Mouse (Mus musculus): ENCODE data around the gene Phox2b. TPM values are rescaled to one million over a fixed set of nuclear protein-coding genes. Genes with fewer than 3 reads are reported as not detected.

The Phox2b gene
- not detected in 2 replicates for polyA plus RNA-seq (2012)

- TF ChIP-seq GATA1 (IDR thresholded peaks at IDR 0.05; ENCODE audit: low read length) = no peak
- TF ChIP-seq TAL1 (IDR thresholded peaks at IDR 0.05; ENCODE audit: low read length) = no peak
- Histone ChIP-seq H3K9me3 (ENCODE audit: control insufficient read depth, low read length) (no peaks in the 10 kb centered on the region), H3K4me1 (ENCODE audit: control insufficient read depth) (no peaks in the 10 kb centered on the region), H3K36me3 (ENCODE audit: control insufficient read depth) (no peaks in the 10 kb centered on the region), H3K4me3 (replicated peaks) (no peak within 1 kb of the TSS), H3K27me3 (ENCODE audit: control insufficient read depth) (peaks cover 99% of the 10 kb centered on the region)
Observed at GRCm38 (mm10) chr5:67098733-67099323, at the start of gene Phox2b. Gene Phox2b, minus strand, starts transcription at chr5:67099301.

- no peak for TF ChIP-seq GATA1 (IDR thresholded peaks at IDR 0.05; ENCODE audit: low read length)
- TF ChIP-seq TAL1 (IDR thresholded peaks at IDR 0.05; ENCODE audit: low read length) = no peak
- no peak overlapping the region for H3K4me3 ChIP-seq (replicated peaks)
- H3K4me1 ChIP-seq (ENCODE audit: control insufficient read depth) = no peaks in the 10 kb centered on the region
- no peaks in the 10 kb centered on the region for H3K9me3 ChIP-seq (ENCODE audit: control insufficient read depth, low read length)
- H3K36me3 ChIP-seq (ENCODE audit: control insufficient read depth) = no peaks in the 10 kb centered on the region
- H3K27me3 ChIP-seq (ENCODE audit: control insufficient read depth) = no peaks in the 10 kb centered on the region
Observed at GRCm38 (mm10) chr5:67142622-67143021, 43.5 kb upstream of the Phox2b start.

GRCm38 (mm10) chr5:67139052-67140015 lies 40.2 kb upstream of the Phox2b start:
- no peak overlapping the region for H3K4me3 ChIP-seq (replicated peaks)
- H3K27me3 ChIP-seq (ENCODE audit: control insufficient read depth) = no peaks in the 10 kb centered on the region
- no peaks in the 10 kb centered on the region for H3K4me1 ChIP-seq (ENCODE audit: control insufficient read depth)
- TF ChIP-seq TAL1 (IDR thresholded peaks at IDR 0.05; ENCODE audit: low read length) (no peak), GATA1 (IDR thresholded peaks at IDR 0.05; ENCODE audit: low read length) (no peak)
- peaks cover 2% of the 10 kb centered on the region; the same call in 1 of the 2 replicates for H3K9me3 ChIP-seq (ENCODE audit: control insufficient read depth, low read length)
- H3K36me3 ChIP-seq (ENCODE audit: control insufficient read depth) = no peaks in the 10 kb centered on the region

GRCm38 (mm10) chr5:67138643-67139042 lies 39.5 kb upstream of the Phox2b start:
- Histone ChIP-seq H3K4me3 (replicated peaks) (no peak overlapping the region), H3K27me3 (ENCODE audit: control insufficient read depth) (no peaks in the 10 kb centered on the region), H3K4me1 (ENCODE audit: control insufficient read depth) (no peaks in the 10 kb centered on the region), H3K9me3 (ENCODE audit: control insufficient read depth, low read length) (peaks cover 3% of the 10 kb centered on the region), H3K36me3 (ENCODE audit: control insufficient read depth) (no peaks in the 10 kb centered on the region)
- TF ChIP-seq GATA1 (IDR thresholded peaks at IDR 0.05; ENCODE audit: low read length) (no peak), TAL1 (IDR thresholded peaks at IDR 0.05; ENCODE audit: low read length) (no peak)

- no peaks in the 10 kb centered on the region for H3K27me3 ChIP-seq (ENCODE audit: control insufficient read depth)
- H3K4me3 ChIP-seq (replicated peaks) = no peak overlapping the region
- no peak for TF ChIP-seq TAL1 (IDR thresholded peaks at IDR 0.05; ENCODE audit: low read length)
- TF ChIP-seq GATA1 (IDR thresholded peaks at IDR 0.05; ENCODE audit: low read length) = no peak
- H3K36me3 ChIP-seq (ENCODE audit: control insufficient read depth) = no peaks in the 10 kb centered on the region
- peaks cover 8% of the 10 kb centered on the region for H3K9me3 ChIP-seq (ENCODE audit: control insufficient read depth, low read length)
- H3K4me1 ChIP-seq (ENCODE audit: control insufficient read depth) = no peaks in the 10 kb centered on the region
Observed at GRCm38 (mm10) chr5:67134698-67135097, 35.6 kb upstream of the Phox2b start.

GRCm38 (mm10) chr5:67131671-67132070 lies 32.6 kb upstream of the Phox2b start:
- Histone ChIP-seq H3K27me3 (ENCODE audit: control insufficient read depth) (no peaks in the 10 kb centered on the region), H3K9me3 (ENCODE audit: control insufficient read depth, low read length) (peaks cover 8% of the 10 kb centered on the region), H3K4me1 (ENCODE audit: control insufficient read depth) (no peaks in the 10 kb centered on the region), H3K4me3 (replicated peaks) (no peak overlapping the region), H3K36me3 (ENCODE audit: control insufficient read depth) (no peaks in the 10 kb centered on the region)
- TF ChIP-seq GATA1 (IDR thresholded peaks at IDR 0.05; ENCODE audit: low read length) (no peak), TAL1 (IDR thresholded peaks at IDR 0.05; ENCODE audit: low read length) (no peak)

- peaks cover 38% of the 10 kb centered on the region for H3K27me3 ChIP-seq (ENCODE audit: control insufficient read depth)
- TF ChIP-seq GATA1 (IDR thresholded peaks at IDR 0.05; ENCODE audit: low read length) (no peak), TAL1 (IDR thresholded peaks at IDR 0.05; ENCODE audit: low read length) (no peak)
- H3K36me3 ChIP-seq (ENCODE audit: control insufficient read depth) = no peaks in the 10 kb centered on the region
- no peaks in the 10 kb centered on the region for H3K4me1 ChIP-seq (ENCODE audit: control insufficient read depth)
- no peak overlapping the region for H3K4me3 ChIP-seq (replicated peaks)
- H3K9me3 ChIP-seq (ENCODE audit: control insufficient read depth, low read length) = no peaks in the 10 kb centered on the region
Observed at GRCm38 (mm10) chr5:67106261-67106660, 7.2 kb upstream of the Phox2b start.

GRCm38 (mm10) chr5:67103016-67103415 lies 3.9 kb upstream of the Phox2b start:
- TF ChIP-seq GATA1 (IDR thresholded peaks at IDR 0.05; ENCODE audit: low read length) (no peak), TAL1 (IDR thresholded peaks at IDR 0.05; ENCODE audit: low read length) (no peak)
- Histone ChIP-seq H3K27me3 (ENCODE audit: control insufficient read depth) (peaks cover 71% of the 10 kb centered on the region), H3K36me3 (ENCODE audit: control insufficient read depth) (no peaks in the 10 kb centered on the region), H3K9me3 (ENCODE audit: control insufficient read depth, low read length) (no peaks in the 10 kb centered on the region), H3K4me1 (ENCODE audit: control insufficient read depth) (no peaks in the 10 kb centered on the region), H3K4me3 (replicated peaks) (no peak overlapping the region)

Data from erythroblast, embryonic 14.5 days (primary cell).